Mouse (Mus musculus) liver, embryonic 11.5 days (tissue): Measurements from ENCODE around the gene Gnaz. TPM values are rescaled to one million over a fixed set of nuclear protein-coding genes. Genes with fewer than 3 reads are reported as not detected.

ENCODE experiments used
- ATAC-seq: fragments of 200-750 bp; cut with Nextera tagmentation; replicated peaks from 2 replicates; pipeline ENCODE4 v1.8.0; 2017; ENCODE audit warnings: moderate number of reproducible peaks, mild to moderate bottlenecking, moderate TSS enrichment, moderate library complexity; ENCODE audit not compliant: low FRiP score
- DNase-seq: peaks from one replicate; pipeline ENCODE4 v3.0.0-alpha.2; 2017; ENCODE audit warnings: low spot score
- H3K27ac ChIP-seq: fragments of 300-500 bp; sonication (generic); 2 replicates; pipeline ENCODE4 v1.5.1; 2014; ENCODE audit warnings: mild to moderate bottlenecking, low read depth, low read length, control low read depth
- H3K27me3 ChIP-seq: fragments of 300-500 bp; sonication (generic); replicated peaks from 2 replicates; pipeline ENCODE4 v1.6.1; 2014; ENCODE audit warnings: low read length, mixed read lengths; ENCODE audit not compliant: control insufficient read depth, insufficient read depth
- H3K36me3 ChIP-seq: fragments of 300-500 bp; sonication (generic); 2 replicates; pipeline ENCODE4 v1.6.1; 2014; ENCODE audit warnings: mild to moderate bottlenecking, low read length, moderate library complexity, mixed read lengths; ENCODE audit not compliant: control insufficient read depth, insufficient read depth
- H3K4me1 ChIP-seq: fragments of 300-500 bp; sonication (generic); replicated peaks from 2 replicates; pipeline ENCODE4 v1.6.1; 2014; ENCODE audit warnings: low read length, mixed read lengths; ENCODE audit not compliant: control insufficient read depth, insufficient read depth
- H3K4me2 ChIP-seq: fragments of 300-500 bp; sonication (generic); 2 replicates; pipeline ENCODE4 v1.6.1; 2014; ENCODE audit warnings: mild to moderate bottlenecking, control low read depth, moderate library complexity
- H3K4me3 ChIP-seq: fragments of 300-500 bp; sonication (generic); 2 replicates; pipeline ENCODE4 v1.5.1; 2014; ENCODE audit warnings: low read depth, low read length, control low read depth
- H3K9ac ChIP-seq: fragments of 300-500 bp; sonication (generic); 2 replicates; pipeline ENCODE4 v1.6.1; 2014; ENCODE audit warnings: low read depth, low read length, control low read depth
- H3K9me3 ChIP-seq: fragments of 300-500 bp; sonication (generic); 2 replicates; pipeline ENCODE4 v1.6.1; 2016; ENCODE audit warnings: low read length, inconsistent platforms, mixed read lengths; ENCODE audit not compliant: control insufficient read depth
- WGBS: fragments of 180-500 bp; shearing (Covaris S2); extraction: QIAGEN DNeasy Blood & Tissue Kit; methylation state at CpG from one replicate; pipeline ENCODE4 v1.1.7; 2014; 5-methylcytosine and 5-hydroxymethylcytosine counted together
- polyA plus RNA-seq: library from polyadenylated mRNA; unstranded; fragments of >200 nt; fragmentation: Nextera tagmentation; extraction: Ambion mirVana; gene quantifications from 2 replicates; pipeline ENCODE4 v1.2.1, GENCODE M21; 2014

Gnaz gene
- 13.3 and 13.6 TPM in 2 replicates for polyA plus RNA-seq

DNA sequence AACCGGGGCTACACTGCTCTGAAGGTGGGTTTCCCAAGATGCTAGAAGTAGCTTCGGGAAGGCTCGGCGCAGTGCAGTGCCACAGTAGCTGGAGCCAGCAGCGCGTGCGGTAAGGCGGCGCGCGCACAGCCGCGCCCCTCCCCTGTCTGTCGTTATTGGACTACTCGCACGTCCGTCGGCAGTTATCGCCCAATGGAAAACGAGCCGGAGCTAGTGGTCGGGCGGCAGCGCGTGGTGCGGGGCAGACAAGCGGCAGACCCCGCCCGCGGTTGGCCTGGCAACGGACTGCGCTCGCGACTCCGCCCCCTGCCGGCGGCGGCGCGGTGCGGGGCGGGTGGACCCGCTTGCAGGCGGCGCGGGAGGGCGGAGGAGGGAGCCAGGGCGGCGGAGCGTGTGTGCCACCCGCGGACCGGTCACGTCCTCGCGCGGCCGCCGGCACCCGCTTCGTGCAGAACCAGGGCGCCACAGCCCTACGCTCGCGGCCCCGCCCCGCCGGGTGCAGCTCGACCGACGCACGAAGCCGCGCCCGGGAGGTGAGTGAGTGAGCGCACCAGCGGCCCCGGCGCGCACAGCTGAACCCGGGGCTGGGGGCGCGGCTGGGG is at the start of gene Gnaz:
Gene Gnaz, plus strand, starts transcription at position 328 of the 602 bp plus-strand sequence.
- peaks cover 10% of the 10 kb centered on the region for H3K4me1 ChIP-seq
- DNase-seq (peak; percentile 91), ATAC-seq (peak; percentile 95)
- H3K27ac ChIP-seq: no peak within 1 kb of the TSS
- peak within 1 kb of the TSS; percentile 89 for H3K4me2 ChIP-seq
- WGBS: under 1% methylated on average over 74 of the region's 83 CpGs
- H3K9me3 ChIP-seq: no peaks in the 10 kb centered on the region
- H3K4me3 ChIP-seq: peak within 1 kb of the TSS; percentile 64
- peaks cover 17% of the 10 kb centered on the region for H3K27me3 ChIP-seq
- no peaks in the 10 kb centered on the region for H3K36me3 ChIP-seq
- H3K9ac ChIP-seq: peak within 1 kb of the TSS; percentile 48; the same call in 1 of the 2 replicates

DNA sequence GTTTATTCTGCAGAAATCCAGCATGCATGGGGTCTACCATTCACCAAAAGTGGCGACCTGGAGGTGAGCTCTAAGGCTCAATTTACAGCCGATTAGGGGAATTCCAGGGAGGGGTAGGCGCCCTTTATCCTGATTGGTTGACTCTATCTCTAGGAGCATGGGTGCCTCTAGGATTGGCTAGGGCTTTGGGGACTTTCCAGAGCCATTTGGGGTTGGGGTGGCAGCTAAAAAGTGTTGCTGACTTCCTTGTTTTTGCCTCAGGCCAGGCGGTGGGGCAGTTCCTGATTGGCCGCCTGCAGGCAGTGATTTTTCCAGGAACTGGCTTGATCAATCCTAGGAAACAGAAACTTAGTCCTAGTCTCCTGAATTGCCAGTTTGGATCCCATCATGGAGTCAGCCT is 47.7 kb upstream of the Gnaz start:
- Histone ChIP-seq H3K4me1 (no peaks in the 10 kb centered on the region), H3K4me3 (no peak overlapping the region), H3K36me3 (no peaks in the 10 kb centered on the region), H3K9ac (no peak overlapping the region), H3K9me3 (no peaks in the 10 kb centered on the region), H3K27ac (no peak overlapping the region), H3K27me3 (no peaks in the 10 kb centered on the region), H3K4me2 (no peak overlapping the region)
- ATAC-seq (no peak), DNase-seq (no peak)
- 27% methylated on average over 5 of the region's 5 CpGs for WGBS

DNA sequence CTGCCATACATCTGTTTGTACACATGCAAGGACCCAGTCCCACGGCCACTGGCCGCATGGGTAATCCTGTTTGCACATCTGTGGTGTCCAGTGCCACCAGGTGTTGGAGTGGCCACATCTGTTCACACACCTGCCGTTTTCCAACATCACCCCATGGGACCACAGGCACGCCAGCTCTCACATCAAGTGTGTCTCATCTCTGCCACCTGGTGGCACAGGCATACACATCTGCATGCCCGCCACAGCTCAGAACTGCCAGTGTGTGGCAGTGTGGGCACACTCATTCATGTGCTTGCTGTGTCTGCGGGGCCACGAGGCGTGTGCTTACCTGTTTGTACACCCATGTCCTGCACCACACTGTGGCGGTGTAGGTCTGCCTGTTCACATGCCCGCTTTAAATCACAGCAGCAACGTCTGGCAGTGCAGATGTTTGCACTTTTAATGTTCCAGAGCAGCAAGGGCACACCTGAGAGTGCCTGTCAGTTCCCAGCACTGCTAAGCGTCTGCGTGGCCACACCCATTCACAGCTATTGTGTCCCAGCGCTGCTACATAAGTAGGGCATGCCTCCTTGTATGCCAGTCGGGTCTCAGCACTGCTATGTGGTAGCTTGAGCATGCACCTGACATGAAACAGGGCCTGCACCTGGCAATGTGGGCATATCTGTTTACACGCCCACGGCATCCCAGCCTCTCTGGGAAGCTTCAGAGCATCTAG is 46.0 kb upstream of the Gnaz start:
- 52% methylated on average over 17 of the region's 17 CpGs for WGBS
- peak; percentile 26 for DNase-seq
- Histone ChIP-seq H3K4me1 (peaks cover 5% of the 10 kb centered on the region), H3K4me2 (no peak overlapping the region), H3K9ac (no peak overlapping the region), H3K36me3 (no peaks in the 10 kb centered on the region), H3K9me3 (no peaks in the 10 kb centered on the region), H3K27ac (no peak overlapping the region), H3K27me3 (no peaks in the 10 kb centered on the region), H3K4me3 (no peak overlapping the region)
- ATAC-seq: 0 out of 2 replicates have a peak, but pooled peaks have one; percentile 27

DNA sequence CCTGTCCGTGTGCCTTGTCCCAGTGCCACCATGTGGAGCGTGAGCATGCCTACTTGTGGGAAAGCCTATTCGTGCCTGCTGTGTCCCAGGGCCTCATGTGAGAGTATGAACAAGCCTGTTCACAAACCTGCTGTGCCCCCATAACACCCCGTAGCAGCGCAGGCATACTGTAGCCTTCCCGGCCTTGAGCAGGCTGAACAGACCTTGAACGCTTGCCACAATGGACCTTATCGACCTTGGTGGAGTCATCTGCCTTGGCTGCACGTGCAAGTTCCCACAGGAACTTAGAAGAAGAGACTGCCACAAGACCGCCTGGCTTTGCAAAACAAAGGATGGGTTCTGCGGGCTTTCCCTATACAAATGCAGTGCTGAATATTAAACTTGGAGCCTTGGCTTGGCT is 45.4 kb upstream of the Gnaz start:
- Histone ChIP-seq H3K36me3 (no peaks in the 10 kb centered on the region), H3K9me3 (no peaks in the 10 kb centered on the region), H3K4me1 (peaks cover 5% of the 10 kb centered on the region), H3K27me3 (no peaks in the 10 kb centered on the region), H3K27ac (no peak overlapping the region), H3K9ac (no peak overlapping the region), H3K4me3 (no peak overlapping the region), H3K4me2 (no peak overlapping the region)
- DNase-seq (no peak), ATAC-seq (no peak)
- 77% methylated on average over 11 of the region's 11 CpGs for WGBS

DNA sequence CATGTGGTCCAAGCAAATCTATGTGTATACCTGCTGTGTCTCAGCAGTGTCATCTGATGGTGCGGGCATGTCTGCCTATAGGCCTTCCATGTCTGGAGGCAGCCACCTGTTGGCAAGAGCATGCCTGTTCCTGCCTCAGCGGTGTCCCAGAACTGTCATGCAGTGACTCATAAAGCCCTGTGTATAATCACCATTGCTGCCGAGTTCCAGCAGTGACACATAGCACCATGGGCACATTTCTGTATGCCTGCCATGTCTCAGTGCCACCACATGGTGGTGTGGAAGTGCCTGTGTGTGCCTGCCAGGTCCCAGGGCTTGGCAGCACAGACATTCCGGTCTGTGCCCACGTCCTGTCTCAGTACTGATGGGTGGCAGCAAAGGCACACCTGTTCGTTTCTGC is 44.2 kb upstream of the Gnaz start:
- no peak for ATAC-seq
- Histone ChIP-seq H3K4me1 (peaks cover 5% of the 10 kb centered on the region), H3K9me3 (no peaks in the 10 kb centered on the region), H3K36me3 (no peaks in the 10 kb centered on the region), H3K4me2 (no peak overlapping the region), H3K27me3 (no peaks in the 10 kb centered on the region), H3K9ac (no peak overlapping the region), H3K4me3 (no peak overlapping the region), H3K27ac (no peak overlapping the region)
- no peak for DNase-seq
- WGBS: 68% methylated on average over 6 of the region's 6 CpGs

DNA sequence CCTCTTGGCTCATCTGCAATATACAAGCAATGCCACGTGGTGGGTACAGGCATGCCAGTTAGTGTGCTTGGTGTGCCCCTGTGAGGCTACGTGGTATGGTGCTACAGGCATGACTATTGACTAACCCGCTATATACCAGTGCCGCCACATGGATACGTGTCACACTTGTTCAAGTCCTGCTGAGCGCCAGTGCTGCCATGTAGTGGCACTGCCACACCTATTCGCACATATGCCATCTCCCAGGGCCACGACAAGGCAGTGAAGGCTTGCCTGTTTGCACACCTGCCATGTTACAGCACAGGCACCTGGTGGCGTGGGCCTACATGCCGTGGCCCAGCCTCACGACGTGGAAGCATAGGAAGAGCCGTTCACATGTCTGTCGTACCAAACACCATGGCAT is 42.7 kb upstream of the Gnaz start:
- no peaks in the 10 kb centered on the region for H3K27me3 ChIP-seq
- no peak overlapping the region for H3K9ac ChIP-seq
- H3K9me3 ChIP-seq: no peaks in the 10 kb centered on the region
- no peak overlapping the region for H3K4me2 ChIP-seq
- 90% methylated on average over 14 of the region's 14 CpGs for WGBS
- no peak for ATAC-seq
- H3K4me1 ChIP-seq: peaks cover 5% of the 10 kb centered on the region
- no peak overlapping the region for H3K4me3 ChIP-seq
- H3K27ac ChIP-seq: no peak overlapping the region
- DNase-seq: no peak
- H3K36me3 ChIP-seq: no peaks in the 10 kb centered on the region

DNA sequence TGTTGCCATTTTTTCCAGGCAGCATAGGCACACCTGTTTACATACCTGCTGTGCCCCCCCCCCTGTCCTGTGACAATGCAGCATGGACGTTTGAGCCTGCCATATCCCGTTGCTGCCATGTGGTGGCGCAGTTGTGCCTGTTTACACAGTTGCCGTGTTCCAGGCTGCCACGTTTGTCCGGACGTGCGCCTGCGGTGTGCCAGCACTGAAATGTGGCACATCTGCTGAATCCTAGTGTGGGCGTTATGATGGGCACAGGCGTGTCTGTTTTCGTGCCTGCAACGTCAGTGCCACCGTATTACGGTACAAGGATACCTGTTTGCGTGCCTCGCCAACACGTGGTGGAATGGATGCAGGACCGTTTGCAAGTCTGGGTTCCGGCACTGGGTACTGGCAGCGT is 41.7 kb upstream of the Gnaz start:
- Histone ChIP-seq H3K9ac (no peak overlapping the region), H3K4me3 (no peak overlapping the region), H3K27ac (no peak overlapping the region), H3K4me1 (peaks cover 5% of the 10 kb centered on the region), H3K9me3 (no peaks in the 10 kb centered on the region), H3K4me2 (peak overlapping the region; percentile 56), H3K27me3 (no peaks in the 10 kb centered on the region), H3K36me3 (no peaks in the 10 kb centered on the region)
- DNase-seq (peak; percentile 46), ATAC-seq (no peak)
- 15% methylated on average over 21 of the region's 21 CpGs for WGBS

DNA sequence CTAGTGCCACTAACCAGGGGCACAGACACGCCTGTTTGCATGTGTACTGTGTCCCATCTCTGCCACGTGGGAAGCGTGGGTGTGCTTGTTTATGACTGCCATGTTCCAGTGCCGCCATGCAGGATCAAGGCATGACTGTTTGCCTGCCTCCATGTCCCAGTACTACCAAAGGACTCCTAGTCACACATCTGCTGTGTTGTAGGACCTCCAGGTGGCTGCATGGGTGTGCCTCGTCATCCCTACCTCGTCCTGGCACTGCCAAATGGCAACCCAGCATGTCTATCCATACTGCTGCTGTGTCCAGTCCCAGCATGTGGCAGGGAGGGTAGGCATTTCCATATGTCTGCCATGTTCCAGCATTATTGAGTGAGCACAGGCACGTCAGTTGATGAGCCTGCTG is 38.7 kb upstream of the Gnaz start:
- H3K27me3 ChIP-seq: no peaks in the 10 kb centered on the region
- no peak overlapping the region for H3K4me2 ChIP-seq
- no peaks in the 10 kb centered on the region for H3K9me3 ChIP-seq
- no peak overlapping the region for H3K9ac ChIP-seq
- ATAC-seq (no peak), DNase-seq (peak; percentile 23)
- no peak overlapping the region for H3K27ac ChIP-seq
- peaks cover 5% of the 10 kb centered on the region for H3K4me1 ChIP-seq
- no peaks in the 10 kb centered on the region for H3K36me3 ChIP-seq
- 78% methylated on average over 7 of the region's 7 CpGs for WGBS
- H3K4me3 ChIP-seq: no peak overlapping the region

DNA sequence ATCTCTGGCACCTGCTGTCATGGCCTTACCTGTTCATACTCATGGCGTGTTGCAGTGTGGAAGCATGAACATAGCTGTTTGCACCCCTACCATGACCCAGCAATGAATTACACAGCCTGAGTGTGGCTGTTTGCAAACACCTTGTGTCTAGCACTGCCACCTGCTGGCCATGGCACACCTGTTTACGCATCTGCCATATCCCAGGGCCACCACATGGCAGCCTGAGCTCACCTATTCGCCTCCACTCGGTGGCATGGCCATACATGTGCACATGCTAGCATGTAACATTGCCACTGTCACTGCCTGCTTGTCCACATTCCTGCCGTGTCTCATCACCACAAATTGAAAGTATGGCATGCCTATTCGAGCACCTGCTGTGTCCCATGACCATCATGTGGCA is 37.4 kb upstream of the Gnaz start:
- H3K4me3 ChIP-seq: no peak overlapping the region
- ATAC-seq (no peak), DNase-seq (peak; percentile 26)
- no peaks in the 10 kb centered on the region for H3K27me3 ChIP-seq
- no peak overlapping the region for H3K27ac ChIP-seq
- H3K4me1 ChIP-seq: peaks cover 5% of the 10 kb centered on the region
- 69% methylated on average over 6 of the region's 6 CpGs for WGBS
- no peak overlapping the region for H3K9ac ChIP-seq
- H3K9me3 ChIP-seq: no peaks in the 10 kb centered on the region
- no peaks in the 10 kb centered on the region for H3K36me3 ChIP-seq
- H3K4me2 ChIP-seq: no peak overlapping the region
